Mouse (Mus musculus) megakaryocyte, embryonic 14.5 days (primary cell): ENCODE results near the gene Bhlhe23.

Experiments
- FLI1 ChIP-seq: IDR thresholded peaks from 2 replicates; pipeline ENCODE4 v1.6.1; 2012; ENCODE audit warnings: low read length, inconsistent platforms, mixed read lengths
- GATA1 ChIP-seq: IDR thresholded peaks from 3 replicates; pipeline ENCODE4 v1.6.1; 2012; ENCODE audit warnings: mixed read lengths, low read length, inconsistent platforms, borderline replicate concordance

- no peak for TF ChIP-seq GATA1
- TF ChIP-seq FLI1 = no peak
These were observed at the start of gene Bhlhe23 for GRCm38 (mm10) chr2:180776793-180777192.
